In genomic region chr5:35971841-35972578, GRCm38 (mm10) we compare ENCODE assay signal across 8 mouse cellular contexts.
DNase-seq lines count a peak whose midpoint lies in the region; ATAC-seq and TF ChIP-seq lines count a peak whose summit lies in the region.

No protein-coding gene starts in this region.

- 66% methylated on average over 10 of the region's 10 CpGs for WGBS in intestine, postnatal 0 days
- 62% methylated on average over 10 of the region's 10 CpGs for WGBS in intestine, embryonic 15.5 days
- WGBS in heart, embryonic 13.5 days, result 59% methylated on average over 10 of the region's 10 CpGs

- H3K4me3 ChIP-seq in intestine, postnatal 0 days (ENCODE audit: low read depth, low read length), result no peak overlapping the region
- H3K4me3 ChIP-seq in intestine, embryonic 15.5 days (replicated peaks), result no peak overlapping the region
- H3K4me3 ChIP-seq in heart, embryonic 13.5 days, result no peak overlapping the region

- H3K9me3 ChIP-seq in intestine, postnatal 0 days (ENCODE audit: control insufficient read depth), result no peaks in the 10 kb centered on the region
- H3K9me3 ChIP-seq in intestine, embryonic 15.5 days, result no peaks in the 10 kb centered on the region
- no peaks in the 10 kb centered on the region for H3K9me3 ChIP-seq in heart, embryonic 13.5 days

- H3K36me3 ChIP-seq in intestine, postnatal 0 days (ENCODE audit: control insufficient read depth, insufficient read depth), result peaks cover 8% of the 10 kb centered on the region; the same call in 1 of the 2 replicates
- peaks cover 6% of the 10 kb centered on the region; the same call in 1 of the 2 replicates for H3K36me3 ChIP-seq in intestine, embryonic 15.5 days
- peaks cover 79% of the 10 kb centered on the region for H3K36me3 ChIP-seq in heart, embryonic 13.5 days

- H3K9ac ChIP-seq in intestine, postnatal 0 days (ENCODE audit: low read depth, low read length), result no peak overlapping the region
- no peak overlapping the region for H3K9ac ChIP-seq in intestine, embryonic 15.5 days
- peak overlapping the region; percentile 28; the same call in 1 of the 2 replicates for H3K9ac ChIP-seq in heart, embryonic 13.5 days

- no peak overlapping the region for H3K4me2 ChIP-seq in intestine, postnatal 0 days (replicated peaks; ENCODE audit: low read depth)
- H3K4me2 ChIP-seq in intestine, embryonic 15.5 days (replicated peaks), result no peak overlapping the region
- H3K4me2 ChIP-seq in heart, embryonic 13.5 days, result no peak overlapping the region

- H3K4me1 ChIP-seq in intestine, postnatal 0 days (replicated peaks; ENCODE audit: control insufficient read depth, insufficient read depth, low read length), result no peaks in the 10 kb centered on the region
- peaks cover 31% of the 10 kb centered on the region for H3K4me1 ChIP-seq in intestine, embryonic 15.5 days (replicated peaks)
- H3K4me1 ChIP-seq in heart, embryonic 13.5 days, result peaks cover 59% of the 10 kb centered on the region

- peak; percentile 25 for DNase-seq in adrenal gland, adult 8-10 months
- peak; percentile 63 for DNase-seq in embryo, embryonic 11.5 days (ENCODE audit: low read depth, low spot score)
- DNase-seq in layer of hippocampus, postnatal 25 days (ENCODE audit: extremely low spot score in 1 of 2, low spot score in 1 of 2), result peak; percentile 37 to 78
- DNase-seq in naive thymus-derived CD4-positive, alpha-beta T cell, adult 2 months (ENCODE audit: low read depth), result peak; percentile 83
- DNase-seq in testis, postnatal 14 days (ENCODE audit: low spot score), result peak; percentile 37

- peak; percentile 96 for TF ChIP-seq CTCF in intestine, postnatal 0 days (IDR thresholded peaks at IDR 0.05; ENCODE audit: low read depth)

- no peaks in the 10 kb centered on the region for H3K27me3 ChIP-seq in intestine, postnatal 0 days (replicated peaks; ENCODE audit: control insufficient read depth, insufficient read depth, low read length)
- H3K27me3 ChIP-seq in intestine, embryonic 15.5 days (replicated peaks), result no peaks in the 10 kb centered on the region
- no peaks in the 10 kb centered on the region for H3K27me3 ChIP-seq in heart, embryonic 13.5 days (replicated peaks)

- H3K27ac ChIP-seq in intestine, postnatal 0 days (ENCODE audit: low read depth, low read length), result no peak overlapping the region
- H3K27ac ChIP-seq in intestine, embryonic 15.5 days, result no peak overlapping the region
- H3K27ac ChIP-seq in heart, embryonic 13.5 days (replicated peaks), result peak overlapping the region; percentile 87; the same call in 1 of the 2 replicates

- ATAC-seq in intestine, postnatal 0 days, result no peak
- no peak for ATAC-seq in intestine, embryonic 15.5 days
- no peak for ATAC-seq in heart, embryonic 13.5 days (ENCODE audit: extremely low read depth, insufficient number of reproducible peaks, low FRiP score, low TSS enrichment)

Comparison
In these comparisons a context has a peak if more than half of its experiments do, and no peak if none do; other contexts are left out.
1. DNase-seq: peak in every context shown above with its lines; median percentile 83 in naive thymus-derived CD4-positive, alpha-beta T cell, adult 2 months; 63 in embryo, embryonic 11.5 days; 58 in layer of hippocampus, postnatal 25 days; 37 in testis, postnatal 14 days; 25 in adrenal gland, adult 8-10 months.